Mouse (Mus musculus) adrenal gland, postnatal 10 days (tissue): ENCODE data around the gene Prss53. TPM values are rescaled to one million over a fixed set of nuclear protein-coding genes. Genes with fewer than 3 reads are reported as not detected.
A peak's percentile ranks its signal among the peaks of the same experiment; 100 is the strongest.
"Not testable (repeated sequence)": the region's sequence is repeated elsewhere in the genome, so short reads cannot be mapped to it uniquely, and the experiment has no call there.

Source experiments
- DNase-seq: peaks from one replicate; pipeline ENCODE4 v3.0.0; 2021; ENCODE audit warnings: mixed read lengths
- total RNA-seq, 2 experiments: library from RNA; stranded (reverse); gene quantifications; 2 replicates each; pipeline ENCODE4 v1.2.3; 2021

Prss53 gene
- total RNA-seq, 2 experiments from 2014 or later, result 0.72 to 1.2 TPM

DNA sequence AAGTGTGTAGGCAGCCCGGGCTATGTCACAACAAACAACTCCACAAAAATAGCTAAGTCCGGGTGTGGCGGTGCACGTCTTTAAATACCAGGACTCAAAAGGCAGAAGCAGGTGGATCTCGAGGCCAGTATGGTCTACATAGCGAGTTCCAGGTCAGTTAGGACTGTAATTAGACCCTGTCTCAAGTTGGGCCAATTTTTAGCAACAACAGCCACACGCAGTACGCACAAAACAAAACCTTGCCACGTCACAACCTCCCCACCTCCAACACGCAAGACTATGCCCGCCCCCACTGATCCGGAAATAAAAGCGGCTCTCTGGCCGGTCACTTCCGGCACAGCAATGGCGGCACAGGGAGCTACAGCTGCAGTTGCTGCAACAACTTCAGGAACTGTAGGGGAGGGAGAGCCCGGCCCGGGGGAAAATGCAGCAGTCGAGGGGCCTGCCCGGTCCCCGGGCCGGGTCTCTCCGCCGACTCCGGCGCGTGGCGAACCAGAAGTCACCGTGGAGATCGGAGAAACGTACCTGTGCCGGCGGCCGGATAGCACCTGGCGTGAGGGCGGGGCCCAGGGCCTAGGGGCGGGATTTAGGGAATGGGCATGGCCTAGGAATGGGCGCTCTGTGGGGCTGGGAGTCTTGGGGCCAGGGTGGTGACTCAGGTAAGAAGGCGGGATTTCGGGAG, 21.6 kb upstream of the Prss53 start, which contains the start of gene Kat8:
TSS of gene Kat8 (plus strand) at position 327 of the 682 bp plus-strand sequence.
- peak; percentile 95 for DNase-seq

DNA sequence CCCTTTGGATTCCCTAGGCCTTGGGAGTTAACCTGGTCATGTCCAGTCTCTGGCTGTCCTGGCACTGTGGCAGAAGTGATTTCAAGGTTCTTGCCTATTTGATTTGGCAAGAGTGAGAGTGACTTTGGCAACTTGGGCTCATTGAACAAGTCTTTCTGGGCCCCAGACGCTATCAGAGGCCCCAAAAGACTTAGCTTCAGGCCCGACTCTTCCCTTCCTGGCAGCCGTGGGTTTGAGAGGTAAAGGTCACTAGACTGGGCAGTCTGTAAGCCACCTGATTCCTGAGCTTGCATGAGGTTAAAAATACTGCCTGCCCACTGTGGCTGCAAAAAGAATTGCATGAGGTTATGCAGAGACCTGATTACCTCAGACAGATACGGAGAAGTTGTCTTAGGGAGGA, 17.9 kb upstream of the Prss53 start:
- DNase-seq, result peak; percentile 47

DNA sequence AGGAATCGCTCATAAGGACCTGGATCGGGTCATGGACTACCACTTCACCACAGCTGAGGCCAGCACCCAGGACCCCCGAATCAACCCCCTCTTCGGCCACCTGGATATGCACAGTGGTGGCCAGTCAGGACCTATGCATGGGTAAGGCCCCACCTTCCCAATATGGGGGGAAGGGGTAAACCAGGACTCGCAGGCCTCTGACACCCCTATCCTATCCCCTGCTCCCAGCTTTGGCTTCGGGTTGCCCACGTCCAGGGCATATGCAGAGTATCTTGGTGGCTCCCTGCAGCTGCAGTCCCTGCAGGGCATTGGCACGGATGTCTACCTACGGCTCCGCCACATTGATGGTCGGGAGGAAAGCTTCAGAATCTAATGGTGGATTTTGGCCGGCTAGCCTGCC, 17.2 kb upstream of the Prss53 start:
- DNase-seq, result no peak

DNA sequence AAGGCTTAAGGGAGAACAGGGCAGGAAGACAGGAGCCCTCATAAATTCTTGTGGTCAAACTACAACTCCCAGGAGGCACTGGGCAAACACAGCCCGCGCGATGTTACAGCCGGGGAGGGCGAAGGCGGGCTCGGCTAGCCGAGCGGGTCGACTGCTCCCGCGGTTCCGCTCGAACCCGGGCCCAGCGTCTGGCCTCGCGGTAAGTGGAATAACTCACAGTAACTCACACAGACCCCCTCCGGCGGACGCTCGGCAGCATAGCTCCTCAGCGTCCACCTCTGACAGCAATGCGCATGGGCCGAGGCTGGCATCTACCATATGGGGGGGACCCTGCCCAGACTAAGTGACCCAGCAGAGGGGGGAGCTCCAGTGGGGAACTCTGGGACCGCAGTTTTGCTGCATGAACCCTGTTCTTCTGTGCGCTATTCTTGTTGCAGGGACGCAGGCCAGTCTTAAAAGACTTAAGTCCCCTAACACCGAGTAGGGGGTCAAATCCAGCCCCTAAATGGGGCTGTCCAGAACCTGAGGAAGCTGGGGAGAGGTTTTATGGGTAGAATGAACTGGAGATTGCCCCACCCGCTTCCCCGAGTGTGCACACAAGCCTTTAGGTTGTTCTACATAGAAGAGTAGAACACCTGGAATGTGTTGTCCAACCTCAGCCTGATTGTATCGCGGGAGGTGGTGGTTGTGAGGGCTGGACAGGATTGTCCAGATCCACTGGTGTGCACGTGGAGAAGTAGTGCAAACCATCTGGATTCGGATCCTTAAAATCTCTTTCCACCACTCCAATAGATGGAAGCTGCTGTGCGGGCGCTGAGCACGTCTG, 13.4 kb upstream of the Prss53 start, which contains the start of gene Bckdk:
TSS of gene Bckdk (plus strand) at position 112 of the 826 bp plus-strand sequence.
- DNase-seq, result peak; percentile 85

DNA sequence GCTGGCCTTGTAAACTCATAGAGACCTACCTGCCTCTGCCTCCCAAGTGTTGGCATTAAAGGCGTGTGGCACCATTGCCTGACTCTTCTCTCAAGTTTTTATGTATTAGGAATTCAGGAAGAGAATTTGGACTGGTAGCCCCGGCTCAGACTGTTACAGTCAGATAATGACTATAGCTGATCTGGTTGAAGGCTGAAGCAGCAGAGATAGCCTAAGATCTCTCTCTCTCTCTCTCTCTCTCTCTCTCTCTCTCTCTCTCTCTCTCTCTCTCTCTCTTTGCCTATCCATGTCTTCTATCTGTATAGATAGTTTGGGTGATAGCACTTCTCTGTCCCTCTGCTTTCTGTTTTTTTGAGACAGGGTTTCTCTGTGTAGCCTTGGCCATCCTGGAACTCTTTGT, 11.0 kb upstream of the Prss53 start:
- no peak for DNase-seq

DNA sequence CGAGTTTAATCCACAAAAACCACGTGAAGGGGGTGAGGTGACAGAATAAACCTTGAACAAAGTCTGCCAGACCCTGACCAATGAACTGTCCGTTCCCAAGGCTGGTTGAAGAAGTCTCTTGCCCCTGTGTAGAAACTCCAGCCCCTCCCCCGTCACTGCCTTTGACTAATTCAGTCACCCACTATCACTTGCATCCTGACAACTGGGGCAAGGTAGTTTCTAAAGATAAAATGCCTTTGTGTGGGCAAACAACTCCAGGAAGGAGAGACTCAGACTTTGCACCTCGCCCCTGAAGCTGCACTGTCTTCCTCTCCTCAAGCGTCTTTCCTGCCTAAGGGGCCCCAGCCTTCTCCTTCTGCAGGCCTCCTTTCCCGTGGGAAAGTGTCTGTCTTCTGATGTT, 9.2 kb upstream of the Prss53 start:
- no peak for DNase-seq

GRCm38 (mm10) chr7:127898179-127898956, 7.6 kb upstream of the Prss53 start:
- no peak for DNase-seq

- DNase-seq, result no peak
Observed at GRCm38 (mm10) chr7:127897542-127897941, 6.8 kb upstream of the Prss53 start.

DNA sequence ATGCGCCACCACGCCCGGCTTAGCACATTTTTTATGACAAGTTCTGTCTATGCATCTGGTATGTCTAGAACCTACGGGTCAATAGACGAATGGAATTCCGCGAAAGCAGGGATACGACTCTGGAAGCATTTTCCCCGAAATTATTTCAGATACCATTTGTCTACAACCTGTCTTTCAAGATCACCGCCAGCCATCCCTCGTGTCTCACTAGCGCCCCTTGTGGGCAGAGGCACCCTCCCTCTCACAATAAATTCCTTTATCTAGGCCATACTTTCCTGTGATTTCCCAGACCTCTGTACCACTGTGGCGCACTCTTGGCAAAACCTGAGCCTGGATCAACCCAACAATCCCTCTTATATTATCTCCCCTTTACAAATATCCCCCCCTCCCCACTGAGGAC, 5.6 kb upstream of the Prss53 start:
- peak; percentile 69 for DNase-seq

DNA sequence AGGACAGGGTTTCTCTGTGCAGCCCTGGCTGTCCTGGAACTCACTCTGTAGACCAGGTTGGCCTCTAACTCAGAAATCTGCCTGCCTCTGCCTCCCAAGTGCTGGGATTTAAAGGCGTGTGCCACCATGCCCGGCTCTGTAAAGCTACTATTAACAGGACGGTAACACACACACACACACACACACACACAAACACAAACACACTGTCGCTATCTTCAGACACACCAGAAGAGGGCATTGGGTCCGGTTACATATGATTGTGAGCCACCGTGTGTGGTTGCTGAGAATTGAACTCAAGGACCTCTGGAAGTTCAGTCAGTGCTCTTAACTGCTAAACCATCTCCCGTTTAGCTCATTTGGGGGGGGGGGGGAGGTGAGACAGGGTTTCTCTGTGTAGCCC, 5.1 kb upstream of the Prss53 start:
- DNase-seq, result not testable (repeated sequence)

- peak; percentile 96 for DNase-seq
Observed at GRCm38 (mm10) chr7:127895442-127895841, 4.7 kb upstream of the Prss53 start, which contains the start of the genes Gm21974 and Vkorc1. Gene Gm21974 (minus strand): TSS chr7:127895454. Gene Vkorc1 (minus strand): TSS chr7:127895617.

GRCm38 (mm10) chr7:127894480-127894879, 3.7 kb upstream of the Prss53 start:
- DNase-seq, result no peak

GRCm38 (mm10) chr7:127888821-127889220, 1.9 kb downstream of the Prss53 start:
- no peak for DNase-seq

DNA sequence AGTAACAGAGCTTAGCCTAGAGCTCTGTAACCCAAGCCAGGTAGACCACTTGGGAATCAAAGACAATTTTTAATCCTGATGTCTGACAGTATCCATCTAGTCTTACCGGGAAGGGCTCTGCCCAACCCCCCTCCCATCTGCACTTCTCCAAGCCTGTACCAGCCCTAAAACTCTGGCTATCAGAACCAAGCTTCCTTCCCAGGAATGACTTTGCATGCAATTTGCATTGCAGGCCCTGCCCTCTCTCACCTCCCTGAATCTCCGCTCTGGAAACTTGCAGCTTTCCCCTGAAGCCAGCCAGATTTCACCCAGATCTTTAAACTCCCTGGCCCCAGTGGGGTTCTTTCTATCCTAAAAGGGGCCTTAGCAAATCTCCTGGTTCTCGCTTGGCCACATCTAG, 3.0 kb downstream of the Prss53 start:
- no peak for DNase-seq

- no peak for DNase-seq
Observed at GRCm38 (mm10) chr7:127887191-127887590, 3.6 kb downstream of the Prss53 start.

DNA sequence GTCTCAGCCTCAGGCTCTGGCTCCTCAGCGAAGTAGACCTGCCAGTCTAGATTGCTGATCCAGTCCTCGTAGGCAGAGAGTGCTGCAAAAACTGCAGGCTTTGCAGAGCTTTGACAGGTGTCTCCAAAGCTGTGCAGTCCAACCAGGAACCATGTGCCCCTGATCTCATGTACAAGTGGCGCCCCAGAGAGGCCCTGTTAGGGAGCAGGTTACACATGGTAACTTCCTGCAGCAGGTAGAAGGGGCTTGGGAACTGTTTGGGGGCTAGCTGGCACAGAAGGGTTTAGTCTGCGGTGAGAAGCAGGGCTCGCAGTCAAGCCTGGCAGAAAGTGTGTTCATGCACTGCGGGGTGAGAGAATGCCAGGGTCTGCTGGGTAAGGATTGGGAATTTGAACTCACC, 4.2 kb downstream of the Prss53 start:
- DNase-seq, result no peak

DNA sequence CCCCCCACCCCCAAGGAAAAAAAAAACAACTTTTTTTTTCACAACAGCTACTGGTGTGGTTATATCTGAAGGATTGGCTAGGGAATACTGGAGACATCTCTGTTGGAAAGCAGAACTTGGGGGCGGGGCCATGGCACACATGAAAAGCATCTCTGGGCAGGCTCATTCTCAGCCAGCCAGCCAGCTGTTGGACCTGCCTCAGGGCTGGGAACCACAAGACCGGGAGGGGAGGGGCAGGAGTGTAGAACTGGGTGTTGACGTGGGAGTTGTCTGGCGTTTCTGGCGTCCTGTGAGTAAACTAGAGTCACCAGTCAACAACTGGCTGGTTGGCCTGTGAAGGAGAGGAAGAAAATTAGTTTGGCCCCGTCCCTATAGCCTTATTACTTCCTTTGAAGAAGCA, 4.8 kb downstream of the Prss53 start:
- DNase-seq, result peak; percentile 52

DNA sequence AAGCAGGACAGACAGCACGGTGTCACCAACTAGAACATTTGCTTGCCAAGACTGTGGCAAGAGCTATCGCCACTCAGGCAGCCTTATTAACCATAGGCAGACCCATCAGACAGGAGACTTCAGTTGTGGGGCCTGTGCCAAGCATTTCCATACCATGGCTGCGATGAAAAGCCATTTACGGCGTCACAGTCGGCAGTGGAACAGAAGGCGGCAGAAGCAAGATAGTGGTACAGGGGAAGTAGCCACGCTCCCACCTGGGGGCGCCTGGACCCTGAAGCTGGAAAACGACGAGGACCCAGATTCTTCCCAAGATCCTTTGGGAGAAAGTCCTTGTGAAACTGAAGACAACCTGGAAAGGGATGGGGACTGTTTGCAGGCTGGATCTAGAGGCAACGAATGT, 10.3 kb downstream of the Prss53 start:
- no peak for DNase-seq

- no peak for DNase-seq
Observed at GRCm38 (mm10) chr7:127879301-127879700, 11.5 kb downstream of the Prss53 start.

- DNase-seq, result peak; percentile 93
Observed at GRCm38 (mm10) chr7:127876467-127877348, 14.1 kb downstream of the Prss53 start, which contains the start of gene Zfp668. Gene Zfp668 (minus strand): TSS chr7:127876828.

- DNase-seq, result peak; percentile 88
Observed at GRCm38 (mm10) chr7:127876041-127876466, 14.7 kb downstream of the Prss53 start, which contains the start of gene Zfp646. Gene Zfp646 (plus strand): TSS chr7:127876221.
